Mouse (Mus musculus): ENCODE data around the gene H2-Ke6.

GRCm38 (mm10) chr17:33978631-33979031 is 49.2 kb downstream of the H2-Ke6 start:
- TF ChIP-seq CTCF (IDR thresholded peaks at IDR 0.05; ENCODE audit: low read depth) (no peak), EP300 (optimal IDR thresholded peaks at IDR 0.05) (no peak)
